Mouse (Mus musculus) brain, embryonic 18.5 days (tissue): Measurements from ENCODE around the gene Park7.
"Not testable (repeated sequence)": the region's sequence is repeated elsewhere in the genome, so short reads cannot be mapped to it uniquely, and the experiment has no call there.

Experiments
- DNase-seq: peaks from one replicate; pipeline ENCODE4 v3.0.0-alpha.2; 2012; ENCODE audit warnings: low read depth, low spot score

The Park7 gene

DNA sequence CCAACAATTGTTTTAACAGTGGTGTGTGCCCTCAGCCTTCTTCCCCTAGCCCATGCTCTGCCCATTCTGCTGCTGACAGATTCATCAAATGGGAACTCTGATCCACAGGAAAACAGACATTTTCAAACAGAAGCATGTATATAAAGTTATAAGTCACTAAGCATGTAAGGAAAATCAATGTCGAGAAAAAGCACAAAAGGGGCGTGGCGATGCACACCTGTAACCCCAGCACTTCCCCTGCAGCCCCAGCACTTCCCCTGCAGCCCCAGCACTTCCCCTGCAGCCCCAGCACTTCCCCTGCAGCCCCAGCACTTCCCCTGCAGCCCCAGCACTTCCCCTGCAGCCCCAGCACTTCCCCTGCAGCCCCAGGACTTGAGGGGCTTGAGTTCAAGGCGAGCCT lies 39.8 kb downstream of the Park7 start:
- DNase-seq: not testable (repeated sequence)

DNA sequence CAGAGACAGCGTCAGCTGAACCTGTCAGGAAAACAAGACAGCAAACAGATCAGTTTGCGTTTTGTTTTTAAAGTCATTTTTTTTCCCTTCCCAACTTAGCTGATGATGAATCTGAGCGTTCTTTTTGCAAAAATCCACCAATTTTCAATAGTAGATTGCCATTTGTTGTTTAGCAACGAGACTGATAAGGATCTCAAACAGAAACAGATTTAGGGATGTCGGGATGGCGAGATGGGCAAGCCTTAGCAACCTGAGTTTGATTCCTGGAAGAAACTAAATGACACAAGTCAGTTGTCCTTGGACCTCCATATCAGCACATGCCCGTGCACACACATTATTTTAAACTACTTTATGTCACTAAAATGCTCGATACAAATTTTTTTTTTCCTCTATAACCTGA lies 41.6 kb downstream of the Park7 start:
- DNase-seq: no peak

DNA sequence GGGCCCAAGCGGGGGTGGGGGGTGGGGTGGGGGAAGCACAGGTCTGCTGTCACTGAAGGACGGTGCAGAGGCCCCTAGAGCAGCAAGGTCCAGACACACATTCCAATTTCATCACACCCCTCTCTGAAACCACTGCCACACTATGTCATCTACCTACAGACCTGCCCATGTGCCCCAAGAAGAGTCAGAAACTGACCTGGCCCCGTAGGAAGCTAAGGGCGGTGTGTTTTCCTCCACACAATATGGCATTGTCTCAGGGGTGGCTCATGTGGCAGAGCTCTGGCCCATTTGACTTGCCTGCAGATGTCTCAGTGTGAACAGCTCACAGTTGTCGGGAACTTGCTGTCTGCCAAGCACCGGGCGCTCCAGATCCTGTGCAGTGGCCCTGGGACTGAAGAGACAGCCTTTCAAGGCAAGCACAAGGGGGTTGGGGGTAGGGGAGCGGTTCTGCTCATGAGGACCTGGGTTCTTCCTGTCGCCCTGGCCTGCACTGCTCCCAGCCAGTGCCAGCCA lies 42.0 kb downstream of the Park7 start:
- no peak for DNase-seq

DNA sequence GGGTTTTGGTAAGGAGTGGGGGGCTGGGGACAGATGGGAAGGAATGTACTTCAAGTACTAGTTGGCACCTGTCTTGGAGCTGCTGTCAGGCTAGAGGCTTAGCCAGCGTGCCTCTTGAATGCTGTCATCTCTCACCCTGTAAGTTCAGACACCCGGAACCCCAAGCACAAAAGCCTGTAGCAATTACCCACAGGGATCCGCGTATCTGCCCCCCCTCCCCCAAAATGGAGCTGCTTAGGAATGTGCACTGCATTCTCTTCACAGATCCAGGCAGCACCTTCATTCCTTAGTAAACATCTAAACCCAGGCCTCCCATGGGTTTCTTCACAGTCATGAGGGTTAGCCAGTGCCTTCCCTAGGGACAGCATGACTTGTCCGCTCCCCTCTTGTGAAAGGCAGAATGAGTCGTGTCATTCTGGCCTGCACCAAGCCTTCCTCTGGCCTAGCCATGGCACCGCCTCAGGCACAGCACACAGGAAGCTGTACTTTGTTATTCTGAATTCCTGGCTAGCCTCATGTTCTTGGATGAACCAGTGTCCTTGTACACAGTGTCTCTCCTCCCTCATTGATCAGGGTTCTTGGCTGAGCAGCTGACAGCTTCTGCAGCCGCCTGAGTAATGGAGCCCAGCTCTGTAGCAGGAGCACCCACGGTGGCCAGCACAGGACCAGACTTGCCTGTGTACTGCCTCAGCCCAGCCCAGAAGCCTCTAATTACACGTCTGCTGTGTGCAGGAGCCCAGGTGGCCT lies 42.7 kb downstream of the Park7 start:
- DNase-seq: no peak

DNA sequence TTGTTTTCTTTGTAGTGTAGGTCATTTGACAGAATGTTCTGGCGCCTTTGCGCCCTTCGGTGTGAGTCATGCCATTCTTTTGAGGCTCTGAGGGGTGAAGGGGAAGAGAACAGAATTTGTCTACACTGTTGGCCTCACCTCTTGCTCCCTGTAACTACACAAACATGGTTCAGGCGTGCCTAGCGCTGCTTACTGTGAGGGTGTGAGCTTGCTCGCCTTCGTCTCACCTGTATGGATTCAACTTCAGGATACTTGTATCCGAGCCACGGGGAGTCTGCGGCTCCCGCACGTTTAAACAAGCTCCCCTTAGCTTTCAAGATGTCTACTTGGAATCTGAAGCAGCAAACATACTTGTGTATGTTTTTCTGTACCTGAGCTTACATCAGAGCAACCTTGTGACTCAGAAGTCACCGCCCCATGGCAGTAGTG lies 43.3 kb downstream of the Park7 start:
- no peak for DNase-seq

DNA sequence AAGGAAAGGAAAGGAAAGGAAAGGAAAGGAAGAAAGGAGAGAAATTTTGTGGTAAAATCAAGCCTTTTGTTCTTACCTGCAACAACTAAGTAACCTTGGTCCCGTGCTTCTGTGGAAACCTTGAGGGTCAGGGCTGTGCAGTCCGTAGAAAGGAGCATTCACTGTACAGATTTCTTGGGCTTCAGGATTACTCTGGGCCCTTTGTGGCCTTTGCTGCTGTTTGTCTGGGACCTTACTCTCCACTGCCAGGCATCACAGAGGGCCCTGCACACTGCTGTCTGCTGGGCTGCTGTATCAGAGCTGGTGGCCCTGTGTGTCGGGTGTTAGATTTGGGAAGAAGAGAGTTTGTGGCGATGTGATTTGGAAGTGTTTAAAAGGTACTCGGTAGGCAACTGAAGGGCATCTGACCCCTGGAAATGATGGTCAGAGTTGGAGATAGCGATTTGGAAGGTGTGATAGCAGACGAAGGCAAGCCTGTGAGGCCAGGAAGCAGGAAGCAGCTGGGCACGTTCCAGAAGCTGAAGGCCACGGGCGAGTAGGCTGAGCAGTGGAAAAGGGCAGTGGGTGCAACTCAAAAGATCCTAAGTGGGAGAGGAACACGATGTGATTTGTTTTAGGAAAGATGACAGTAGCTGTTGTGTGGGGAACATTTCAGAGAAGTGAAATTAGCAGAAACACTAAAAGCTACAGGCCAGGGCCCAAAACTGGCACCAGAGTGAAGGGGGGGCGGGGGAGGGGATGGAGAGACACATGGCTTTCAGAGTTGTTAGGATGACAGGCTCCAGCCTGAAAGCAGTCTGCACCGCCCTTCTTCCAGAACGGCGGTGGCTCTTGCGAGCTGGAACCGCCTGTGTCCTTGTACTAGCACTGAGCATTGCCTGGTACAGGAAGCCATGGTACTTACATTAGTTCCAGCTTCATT lies 44.7 kb downstream of the Park7 start:
- no peak for DNase-seq

DNA sequence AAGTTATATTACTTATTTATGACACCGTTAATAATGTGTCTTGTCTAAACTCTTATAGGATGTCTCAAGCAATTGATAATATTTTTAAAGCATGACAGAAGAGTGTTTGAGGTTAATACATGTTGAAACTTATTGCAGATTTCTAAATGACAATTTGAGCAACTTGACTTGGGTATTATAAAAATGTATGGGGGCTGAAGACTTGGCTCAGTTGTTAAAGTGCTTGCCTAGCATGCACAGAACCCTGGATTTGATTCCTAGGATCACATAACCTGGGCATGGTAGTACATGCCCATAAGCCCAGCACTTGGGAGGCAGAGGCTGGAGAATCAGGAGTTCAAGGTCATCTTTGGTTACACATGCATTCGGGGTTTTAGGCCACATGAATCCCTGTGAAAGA lies 45.4 kb downstream of the Park7 start:
- DNase-seq: no peak

DNA sequence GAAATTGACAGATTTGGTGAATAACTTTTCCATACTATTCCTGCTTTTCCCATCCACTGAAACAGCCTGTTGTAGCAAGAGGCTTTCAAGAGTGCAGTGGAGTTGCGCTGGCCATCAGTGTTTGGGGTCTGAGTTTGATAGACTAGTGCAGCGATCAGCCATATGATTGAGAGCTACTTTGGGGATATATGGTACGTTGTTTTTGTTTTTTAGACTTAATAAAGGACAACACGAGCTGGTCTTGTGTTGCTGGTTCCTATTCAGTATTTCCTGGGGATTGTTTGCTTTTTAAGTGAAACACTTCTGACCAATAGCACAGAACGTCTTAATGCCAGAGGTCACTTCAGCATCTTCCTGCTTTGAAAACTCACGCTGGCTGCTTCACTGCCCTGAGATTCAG lies 46.1 kb downstream of the Park7 start:
- no peak for DNase-seq

DNA sequence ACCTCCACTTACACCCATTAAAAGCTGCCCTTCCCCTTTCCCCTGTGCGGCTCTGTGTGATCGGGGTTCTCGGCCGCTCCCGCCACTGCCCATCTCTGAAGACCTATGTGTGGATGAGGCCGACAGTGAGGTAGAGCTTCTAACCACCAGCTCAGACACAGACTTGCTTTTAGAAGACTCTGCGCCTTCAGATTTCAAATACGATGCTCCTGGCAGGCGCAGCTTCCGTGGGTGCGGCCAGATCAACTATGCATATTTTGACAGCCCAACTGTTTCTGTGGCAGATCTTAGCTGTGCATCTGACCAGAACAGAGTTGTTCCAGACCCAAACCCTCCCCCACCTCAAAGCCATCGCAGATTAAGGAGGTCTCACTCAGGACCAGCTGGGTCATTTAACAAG lies 47.7 kb downstream of the Park7 start:
- no peak for DNase-seq

DNA sequence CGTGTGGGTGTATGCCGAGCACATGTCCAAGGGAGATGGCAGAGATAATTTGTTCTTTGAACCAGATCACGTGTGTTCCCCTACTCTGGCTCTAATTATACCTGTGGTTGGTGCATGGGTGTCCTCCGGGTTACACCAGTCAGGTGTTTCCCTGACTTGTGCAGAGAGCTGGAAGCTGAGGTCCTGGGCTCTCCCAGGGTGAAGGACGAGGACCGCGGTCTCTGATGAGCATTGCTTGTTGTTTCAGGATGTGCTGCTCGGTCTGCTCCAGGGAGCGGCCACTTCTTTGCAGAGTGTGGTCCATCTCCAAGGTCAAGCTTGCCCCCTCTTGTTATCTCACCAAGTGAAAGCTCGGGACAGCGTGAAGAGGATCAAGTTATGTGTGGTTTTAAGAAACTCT lies 48.2 kb downstream of the Park7 start:
- DNase-seq: no peak

DNA sequence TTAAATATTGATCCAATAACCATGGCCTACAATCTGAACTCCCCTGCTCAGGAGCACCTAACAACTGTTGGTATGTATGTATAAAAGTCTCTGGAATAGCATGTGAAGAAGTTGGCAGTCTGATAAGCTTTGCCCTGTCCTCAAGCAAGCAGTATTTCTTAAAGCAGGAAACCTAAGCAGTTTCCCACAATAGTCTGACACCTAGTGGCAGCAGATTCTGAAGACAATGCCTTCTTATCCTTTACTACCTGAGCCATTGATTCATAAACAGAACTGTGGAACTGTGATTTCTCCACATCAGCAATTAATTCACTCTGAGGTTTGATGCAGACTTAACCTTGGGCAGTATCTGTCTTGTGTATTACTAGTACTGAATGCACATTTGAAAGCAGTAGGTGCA lies 48.9 kb downstream of the Park7 start:
- DNase-seq: no peak

DNA sequence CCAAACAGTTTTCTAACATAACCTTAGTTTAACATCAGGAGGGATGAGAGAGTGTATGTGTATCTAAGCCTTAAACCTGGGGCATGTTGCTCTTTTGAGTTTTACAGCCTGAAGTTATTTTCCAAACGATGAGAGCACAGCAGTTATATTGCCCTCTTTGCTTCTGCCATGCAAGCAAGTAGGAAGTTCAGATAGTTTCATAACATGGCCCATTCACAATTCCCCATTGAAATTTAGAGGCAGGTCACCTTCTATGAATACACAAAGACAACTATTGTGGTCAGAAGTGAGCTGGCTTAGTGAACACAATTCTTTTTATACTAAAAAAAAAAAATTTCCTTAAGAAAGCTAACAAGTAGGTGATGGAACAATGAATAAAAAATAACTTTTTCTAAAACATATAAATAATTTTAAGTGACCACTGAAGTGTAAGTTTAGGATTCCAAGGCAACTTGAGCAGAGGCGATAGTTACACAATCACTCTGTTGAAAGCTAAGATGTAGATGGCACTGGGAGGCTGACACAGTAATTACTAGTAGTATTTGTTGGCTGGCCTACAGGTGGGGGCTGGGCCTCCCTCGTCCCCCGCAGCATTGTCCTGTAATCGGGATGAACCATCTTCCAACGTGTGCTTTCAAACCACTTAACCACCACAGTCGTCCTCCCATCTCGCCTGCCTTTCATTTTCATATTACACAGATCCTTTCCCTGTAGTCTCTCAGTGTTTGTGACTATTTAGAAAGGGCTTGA lies 51.4 kb downstream of the Park7 start:
- no peak for DNase-seq

DNA sequence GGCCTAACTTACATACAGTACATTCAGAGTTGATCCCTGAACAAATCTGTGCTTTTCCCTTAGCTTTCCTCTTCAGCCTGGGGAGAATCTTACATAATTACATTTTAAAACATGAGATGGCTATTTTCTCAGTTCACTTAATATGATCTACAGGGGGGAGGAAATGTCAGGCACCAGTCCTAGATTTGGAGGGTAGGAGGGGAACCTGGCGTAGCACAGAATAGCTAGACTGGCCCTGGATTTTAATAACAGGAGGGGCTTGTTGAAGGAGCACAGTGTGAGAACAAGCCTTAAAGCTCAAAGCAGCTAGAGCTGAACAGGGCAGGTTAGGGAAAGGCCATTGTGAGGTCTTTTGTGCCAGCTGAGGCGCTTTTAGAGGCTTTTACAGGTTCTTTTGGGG lies 53.1 kb downstream of the Park7 start:
- DNase-seq: no peak

DNA sequence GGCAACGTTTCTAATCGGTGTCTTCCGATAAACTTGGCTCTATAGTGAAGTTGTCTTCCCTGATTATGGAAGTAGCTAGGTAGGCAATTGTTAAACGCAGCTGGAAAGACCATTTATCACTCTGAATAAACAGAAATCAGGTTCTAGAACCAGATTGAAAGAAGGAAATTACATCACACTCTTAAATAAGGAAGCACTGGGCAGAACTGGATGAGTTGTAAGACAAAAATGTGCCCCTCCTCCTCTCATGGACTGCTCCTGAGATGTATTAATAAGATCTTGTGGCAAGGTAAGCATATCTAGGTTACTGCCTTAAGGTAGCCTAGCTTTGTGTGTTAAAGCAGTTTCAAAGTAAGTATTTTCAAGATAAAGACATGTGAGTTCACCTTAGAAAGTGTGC lies 53.7 kb downstream of the Park7 start:
- DNase-seq: no peak

DNA sequence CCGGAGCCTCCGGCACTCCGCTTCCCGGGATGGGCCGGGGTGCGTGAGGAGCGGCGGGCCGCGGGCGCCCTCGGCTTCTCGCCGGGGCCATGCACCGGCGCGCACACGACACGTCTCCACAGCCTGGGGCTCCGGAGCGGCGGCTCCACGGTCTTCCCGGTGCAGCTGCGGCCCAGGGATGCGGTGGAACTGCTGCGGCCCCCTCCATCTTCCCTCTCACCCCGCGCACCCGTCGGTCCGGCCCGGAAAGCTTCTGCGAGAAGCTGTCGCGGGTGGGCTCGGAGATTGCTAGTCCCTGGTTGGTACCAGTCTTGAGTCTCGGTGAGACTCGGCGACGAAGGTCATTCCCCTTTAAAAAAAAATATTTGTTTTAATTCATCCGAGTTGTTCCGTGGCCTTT lies 58.9 kb downstream of the Park7 start:
- no peak for DNase-seq

DNA sequence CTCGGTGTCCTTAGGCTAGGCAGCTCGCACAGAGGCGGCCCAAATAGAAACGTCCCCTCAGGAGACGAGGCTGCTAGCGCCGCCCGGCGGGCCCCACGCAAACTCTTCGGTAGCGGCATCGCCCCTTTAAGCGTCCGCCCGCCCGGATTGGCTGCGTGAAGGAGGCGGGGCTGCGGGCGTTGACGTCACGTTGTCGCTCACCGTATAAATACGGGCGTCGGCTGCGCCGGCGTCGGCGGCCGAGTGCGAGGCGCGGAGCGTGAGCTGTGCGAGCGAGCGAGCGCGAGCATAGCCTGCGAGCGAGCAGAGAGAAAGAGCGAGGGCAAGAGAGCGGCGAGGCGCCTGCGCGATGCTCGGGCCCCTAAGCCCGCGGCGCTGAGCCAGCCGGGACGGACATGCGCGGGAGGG lies 59.4 kb downstream of the Park7 start:
- peak; percentile 91 for DNase-seq

DNA sequence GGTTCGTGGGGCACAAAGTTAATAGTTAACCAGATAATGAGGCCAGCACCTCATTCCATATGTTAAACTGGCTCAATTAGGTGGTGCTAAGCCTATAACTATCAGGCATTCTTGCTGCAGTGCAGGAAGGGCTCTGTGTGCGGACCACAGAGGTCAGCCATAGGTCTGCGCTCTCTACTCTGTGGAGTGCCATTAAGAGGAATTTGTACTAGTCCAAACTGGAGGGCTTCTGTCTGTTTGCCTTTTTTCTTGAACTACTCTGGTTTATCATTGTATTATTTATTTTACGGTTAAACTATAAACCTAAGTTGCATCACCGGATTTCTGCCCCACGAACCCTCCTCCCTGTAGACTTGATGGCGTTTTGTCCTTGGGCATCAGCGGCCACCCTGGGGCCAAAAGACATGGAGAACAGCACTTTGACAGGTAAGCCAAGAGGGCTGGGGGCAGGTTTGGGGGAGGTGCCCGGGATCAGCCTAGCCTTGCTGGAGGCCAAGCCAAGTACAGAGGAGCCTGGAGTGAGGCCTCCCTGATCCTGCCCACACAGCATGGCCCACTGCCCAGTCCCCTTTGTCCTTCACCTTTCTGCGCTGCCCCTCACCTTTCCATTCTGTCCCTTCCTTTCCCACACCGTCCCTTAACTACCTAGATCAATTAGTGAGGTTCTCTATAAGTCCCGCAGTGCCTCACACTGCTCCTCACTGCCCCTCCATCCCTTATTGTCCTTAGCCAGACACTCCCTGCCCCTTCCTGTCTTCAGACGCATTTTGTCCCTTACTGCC lies 60.4 kb downstream of the Park7 start, which contains the start of gene Errfi1:
Gene Errfi1 (plus strand): TSS at position 240 of the 782 bp plus-strand sequence.
- no peak for DNase-seq

DNA sequence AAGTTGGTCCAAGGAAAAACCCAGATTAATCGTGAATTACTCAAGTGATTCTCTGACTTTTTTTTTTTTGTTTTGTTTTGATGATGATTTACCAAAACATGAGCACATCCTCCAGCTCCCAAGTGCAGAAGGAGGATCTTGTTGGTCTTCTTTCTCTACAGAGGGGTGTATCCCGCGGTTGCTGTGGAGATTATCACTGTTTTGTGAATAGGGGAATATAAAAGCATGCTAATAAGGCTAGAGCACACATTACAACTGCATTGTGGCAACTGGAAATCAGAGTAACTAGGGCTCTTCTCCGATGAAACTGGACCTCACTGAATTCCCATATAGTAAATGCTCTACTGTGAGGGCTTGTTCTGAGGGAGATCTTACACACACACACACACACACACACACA lies 61.8 kb downstream of the Park7 start:
- DNase-seq: no peak

DNA sequence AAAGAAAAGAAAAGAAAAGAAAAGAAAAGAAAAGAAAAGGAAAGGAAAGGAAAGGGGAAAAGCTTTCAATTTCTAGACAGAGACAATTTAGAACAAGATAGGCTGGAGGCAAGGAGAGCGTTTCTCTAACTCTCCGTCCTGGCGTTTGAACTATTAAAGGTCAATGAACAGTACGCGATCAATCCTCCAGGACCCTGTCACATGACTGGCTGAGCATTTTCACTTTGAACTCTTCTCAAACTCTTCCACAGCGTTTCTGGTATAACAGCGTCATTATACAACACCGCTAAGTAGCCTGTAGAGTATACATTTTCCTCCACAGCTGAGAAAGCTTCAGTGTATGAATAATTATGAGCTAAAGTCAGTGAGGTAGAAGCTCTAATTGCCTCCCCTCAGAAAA lies 62.2 kb downstream of the Park7 start:
- DNase-seq: no peak

DNA sequence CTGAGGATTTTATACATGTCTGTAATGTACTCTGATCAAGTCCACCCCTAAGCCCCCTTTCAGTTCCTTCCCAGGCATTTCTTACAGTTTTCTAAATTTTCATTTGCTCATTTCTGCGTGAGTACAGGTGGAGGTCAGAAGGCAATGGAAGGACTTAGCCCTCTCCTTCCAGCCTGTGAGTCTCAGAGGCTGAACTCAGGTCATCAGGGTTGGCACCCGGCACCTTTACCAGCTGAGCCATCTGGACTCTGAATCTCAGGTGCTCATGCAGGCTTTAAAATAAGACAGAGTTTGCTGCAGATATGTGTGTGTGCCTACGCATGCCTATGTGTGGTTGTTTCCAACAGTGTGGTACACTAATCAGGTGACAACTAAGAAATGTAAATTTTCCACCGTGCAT lies 63.3 kb downstream of the Park7 start:
- DNase-seq: no peak

DNA sequence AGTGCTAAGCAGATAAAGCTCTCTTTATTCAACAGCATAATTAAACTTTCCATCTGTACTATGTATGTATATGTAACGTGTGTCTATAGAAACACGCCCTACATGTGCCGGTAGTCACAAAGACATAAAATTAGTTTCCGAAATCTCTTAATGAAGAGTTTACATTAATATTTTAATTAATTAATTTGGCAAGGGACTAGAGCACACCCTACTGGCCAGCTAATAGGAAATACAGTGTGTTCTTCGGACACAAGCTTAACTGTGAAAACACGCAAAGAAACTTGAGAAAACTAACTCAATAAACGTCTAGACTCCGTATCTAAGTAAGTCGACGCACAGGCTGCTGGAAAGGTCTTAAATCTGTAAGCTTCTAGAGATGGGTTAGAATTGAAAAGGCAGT lies 64.3 kb downstream of the Park7 start:
- DNase-seq: no peak
